Mouse (Mus musculus) megakaryocyte, embryonic 14.5 days (primary cell): ENCODE measurements around the gene Dscam.

Experiments used
- FLI1 ChIP-seq: IDR thresholded peaks from 2 replicates; pipeline ENCODE4 v1.6.1; 2012; ENCODE audit warnings: low read length, inconsistent platforms, mixed read lengths
- GATA1 ChIP-seq: IDR thresholded peaks from 3 replicates; pipeline ENCODE4 v1.6.1; 2012; ENCODE audit warnings: mixed read lengths, low read length, inconsistent platforms, borderline replicate concordance

DNA sequence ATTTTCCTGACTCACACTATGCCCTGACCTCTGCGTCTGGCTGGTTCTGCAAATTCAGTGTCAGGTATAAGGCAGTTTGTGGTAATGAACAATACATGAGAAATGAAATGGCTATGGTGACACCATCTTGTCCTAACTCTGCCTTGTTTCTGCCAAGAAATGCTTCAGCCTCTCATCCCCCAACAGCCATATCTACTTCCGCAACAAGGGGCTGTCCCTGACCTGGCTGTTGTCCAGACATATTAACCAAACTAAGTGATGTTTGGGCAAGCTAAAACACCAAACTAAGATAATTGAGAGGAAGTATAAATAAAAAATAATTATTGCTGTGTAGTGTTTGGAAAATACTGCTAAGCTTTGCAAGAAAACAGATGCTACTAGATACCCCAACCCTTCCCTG is 258.4 kb downstream of the Dscam start:
- TF ChIP-seq FLI1 = no peak
- TF ChIP-seq GATA1 = no peak
